In the genomic region with DNA sequence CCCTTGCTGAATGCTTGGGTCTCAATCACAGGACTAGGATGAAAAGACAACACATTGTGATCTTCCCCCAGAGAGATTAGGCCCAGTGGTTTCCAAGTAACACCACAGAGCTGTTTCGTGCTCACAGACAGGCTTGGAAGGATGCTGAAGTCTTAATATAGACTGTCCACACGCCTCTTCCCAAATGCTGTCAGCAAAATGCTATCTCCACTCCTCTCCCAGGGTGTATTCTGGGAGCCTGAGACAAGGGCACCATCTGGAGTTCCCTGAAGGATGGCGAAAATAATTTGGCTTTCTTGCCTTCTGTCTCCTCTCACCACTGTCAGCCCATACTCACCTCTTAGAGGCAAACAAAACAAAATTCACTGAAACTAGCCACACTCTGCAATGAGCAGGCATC, we compare ENCODE assay signal across 14 mouse cellular contexts.
DNase-seq lines count a peak whose midpoint lies in the region; ATAC-seq and TF ChIP-seq lines count a peak whose summit lies in the region.
"Had no signal": no experiment of that assay in that cellular context is flagged by ENCODE, and none has a peak within 500 bp of the region (broad histone marks: within the 10 kb centered on the region; RNA-seq: fewer than 3 reads in every experiment).

No protein-coding gene starts in this region.

- WGBS in midbrain, postnatal 0 days, result 69% methylated on average over 3 of the region's 3 CpGs
- 73% methylated on average over 3 of the region's 3 CpGs for WGBS in midbrain, embryonic 16.5 days
- WGBS in intestine, embryonic 15.5 days, result 82% methylated on average over 3 of the region's 3 CpGs
- WGBS in midbrain, embryonic 15.5 days, result 75% methylated on average over 3 of the region's 3 CpGs

- TF ChIP-seq POLR2A in cortical plate, adult 2 months (IDR thresholded peaks at IDR 0.05; ENCODE audit: extremely low read depth, insufficient read depth, low read length), result no peak

- no peak for ATAC-seq in midbrain, postnatal 0 days (ENCODE audit: low FRiP score)
- ATAC-seq in midbrain, embryonic 16.5 days, result no peak
- ATAC-seq in intestine, embryonic 15.5 days, result no peak
- no peak for ATAC-seq in midbrain, embryonic 15.5 days (replicated peaks)
- ATAC-seq: liver, postnatal 0 days had no signal

- no peaks in the 10 kb centered on the region for H3K36me3 ChIP-seq in midbrain, postnatal 0 days (ENCODE audit: insufficient read depth, low read length)
- H3K36me3 ChIP-seq in midbrain, embryonic 16.5 days (ENCODE audit: control insufficient read depth, insufficient read depth, low read length), result no peaks in the 10 kb centered on the region
- H3K36me3 ChIP-seq in intestine, embryonic 15.5 days, result no peaks in the 10 kb centered on the region
- H3K36me3 ChIP-seq in midbrain, embryonic 15.5 days (replicated peaks), result no peaks in the 10 kb centered on the region
- H3K36me3 ChIP-seq: midbrain, embryonic 12.5 days; neural tube, embryonic 13.5 days had no signal

- peak; percentile 28 for DNase-seq in midbrain, postnatal 0 days (ENCODE audit: low spot score)
- peak; percentile 26 to 30 for DNase-seq in layer of hippocampus, postnatal 36 days
- peak; percentile 95 for DNase-seq in telencephalon, adult 2 months (ENCODE audit: low read depth, low spot score)
- DNase-seq in spleen, postnatal 36 days (ENCODE audit: low spot score in 2 of 2), result no peak
- DNase-seq: adrenal gland, postnatal 25 days; heart, postnatal 36 days; kidney, adult 2 months; liver, postnatal 0 days had no signal

- no peak overlapping the region for H3K27ac ChIP-seq in midbrain, postnatal 0 days (ENCODE audit: low read depth, low read length)
- no peak overlapping the region for H3K27ac ChIP-seq in midbrain, embryonic 16.5 days (ENCODE audit: low read length)
- H3K27ac ChIP-seq in cortical plate, adult 2 months (ENCODE audit: insufficient read depth, low read length), result peak overlapping the region; percentile 97
- no peak overlapping the region for H3K27ac ChIP-seq in intestine, embryonic 15.5 days
- H3K27ac ChIP-seq in midbrain, embryonic 15.5 days, result no peak overlapping the region
- H3K27ac ChIP-seq: midbrain, embryonic 12.5 days; neural tube, embryonic 13.5 days had no signal

- no peaks in the 10 kb centered on the region for H3K9me3 ChIP-seq in midbrain, postnatal 0 days (ENCODE audit: low read length)
- H3K9me3 ChIP-seq in midbrain, embryonic 16.5 days (replicated peaks; ENCODE audit: control insufficient read depth, low read length, poor library complexity, severe bottlenecking), result no peaks in the 10 kb centered on the region
- H3K9me3 ChIP-seq in intestine, embryonic 15.5 days, result no peaks in the 10 kb centered on the region
- H3K9me3 ChIP-seq in midbrain, embryonic 15.5 days, result no peaks in the 10 kb centered on the region
- H3K9me3 ChIP-seq: midbrain, embryonic 12.5 days; neural tube, embryonic 13.5 days had no signal

- TF ChIP-seq CTCF in midbrain, postnatal 0 days (IDR thresholded peaks at IDR 0.05), result no peak
- TF ChIP-seq CTCF in cortical plate, adult 2 months (IDR thresholded peaks at IDR 0.05; ENCODE audit: extremely low read depth, insufficient read depth, low read length), result no peak

- no peak overlapping the region for H3K4me3 ChIP-seq in midbrain, postnatal 0 days (ENCODE audit: low read depth, low read length)
- no peak overlapping the region for H3K4me3 ChIP-seq in midbrain, embryonic 16.5 days (ENCODE audit: low read depth, low read length)
- H3K4me3 ChIP-seq in cortical plate, adult 2 months (ENCODE audit: insufficient read depth, low read length), result no peak overlapping the region
- no peak overlapping the region for H3K4me3 ChIP-seq in intestine, embryonic 15.5 days (replicated peaks)
- H3K4me3 ChIP-seq in midbrain, embryonic 15.5 days, result no peak overlapping the region
- H3K4me3 ChIP-seq: midbrain, embryonic 12.5 days; neural tube, embryonic 13.5 days had no signal

- H3K9ac ChIP-seq in midbrain, postnatal 0 days (replicated peaks; ENCODE audit: low read length, poor library complexity, severe bottlenecking), result no peak overlapping the region
- H3K9ac ChIP-seq in midbrain, embryonic 16.5 days (ENCODE audit: low read depth, low read length), result no peak overlapping the region
- H3K9ac ChIP-seq in intestine, embryonic 15.5 days, result no peak overlapping the region
- H3K9ac ChIP-seq in midbrain, embryonic 15.5 days, result no peak overlapping the region
- H3K9ac ChIP-seq: liver, postnatal 0 days; midbrain, embryonic 12.5 days; neural tube, embryonic 13.5 days had no signal

- peaks cover 2% of the 10 kb centered on the region; the same call in 1 of the 2 replicates for H3K4me1 ChIP-seq in midbrain, postnatal 0 days (ENCODE audit: insufficient read depth, low read length)
- H3K4me1 ChIP-seq in midbrain, embryonic 16.5 days (ENCODE audit: control insufficient read depth, insufficient read depth, low read length), result peaks cover 4% of the 10 kb centered on the region
- H3K4me1 ChIP-seq in cortical plate, adult 2 months (ENCODE audit: control insufficient read depth, insufficient read depth, low read length), result peaks cover 7% of the 10 kb centered on the region
- no peaks in the 10 kb centered on the region for H3K4me1 ChIP-seq in intestine, embryonic 15.5 days (replicated peaks)
- H3K4me1 ChIP-seq in midbrain, embryonic 15.5 days, result peaks cover 4% of the 10 kb centered on the region

- no peak overlapping the region for H3K4me2 ChIP-seq in midbrain, postnatal 0 days (ENCODE audit: low read depth, low read length, poor library complexity, severe bottlenecking)
- H3K4me2 ChIP-seq in midbrain, embryonic 16.5 days (ENCODE audit: low read length), result no peak overlapping the region
- no peak overlapping the region for H3K4me2 ChIP-seq in intestine, embryonic 15.5 days (replicated peaks)
- no peak overlapping the region for H3K4me2 ChIP-seq in midbrain, embryonic 15.5 days
- H3K4me2 ChIP-seq: midbrain, embryonic 12.5 days; neural tube, embryonic 13.5 days had no signal

- no peaks in the 10 kb centered on the region for H3K27me3 ChIP-seq in midbrain, postnatal 0 days (ENCODE audit: insufficient read depth, low read length)
- no peaks in the 10 kb centered on the region for H3K27me3 ChIP-seq in midbrain, embryonic 16.5 days (ENCODE audit: control insufficient read depth, insufficient read depth, low read depth, low read length)
- no peaks in the 10 kb centered on the region for H3K27me3 ChIP-seq in intestine, embryonic 15.5 days (replicated peaks)
- no peaks in the 10 kb centered on the region for H3K27me3 ChIP-seq in midbrain, embryonic 15.5 days (replicated peaks)
- H3K27me3 ChIP-seq: midbrain, embryonic 12.5 days; neural tube, embryonic 13.5 days had no signal

Comparison
In these comparisons a context has a peak if more than half of its experiments do, and no peak if none do; other contexts are left out.
1. DNase-seq: peak in midbrain, postnatal 0 days (single experiment), layer of hippocampus, postnatal 36 days (2 of 2) and telencephalon, adult 2 months (single experiment); none in spleen, postnatal 36 days (0 of 2).